Mouse (Mus musculus): ENCODE results near the gene Flvcr2.

Gene Flvcr2

GRCm38 (mm10) chr12:85725306-85725705 is 21.0 kb upstream of the Flvcr2 start:
- TF ChIP-seq GATA4 (IDR thresholded peaks at IDR 0.05; ENCODE audit: insufficient replicate concordance, low read length) = no peak

DNA sequence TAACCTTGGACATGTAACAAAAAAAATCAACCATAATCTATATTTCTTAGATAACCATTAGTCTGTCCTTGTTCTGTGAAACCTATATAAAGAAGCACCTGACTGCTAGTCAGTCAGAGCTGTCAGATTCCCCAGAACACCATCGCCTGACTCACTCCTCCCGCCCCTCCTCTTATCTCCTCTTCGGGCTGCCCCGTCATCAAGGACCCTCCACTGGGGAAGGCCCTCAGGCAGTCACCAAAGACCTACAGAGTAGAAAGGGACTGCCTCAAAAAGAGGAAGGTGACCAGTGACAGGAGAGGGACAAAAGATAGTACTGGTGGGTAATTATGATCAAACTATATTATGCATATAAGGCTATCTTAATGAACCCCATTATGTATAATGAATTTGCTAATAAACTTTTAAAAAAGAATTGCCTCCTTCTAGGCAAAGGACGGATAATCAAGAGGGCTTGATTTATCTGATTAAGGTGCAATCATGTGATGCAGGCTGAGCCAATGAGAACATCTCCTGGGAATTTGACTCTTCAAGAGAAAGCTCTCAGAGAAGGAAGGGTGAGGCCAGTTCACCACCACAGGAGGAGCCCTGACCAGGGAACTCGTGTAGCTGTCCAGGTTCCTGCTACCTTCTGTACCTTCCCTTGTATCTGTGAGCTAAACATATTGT is 19.5 kb upstream of the Flvcr2 start:
- no peak for TF ChIP-seq GATA4 (IDR thresholded peaks at IDR 0.05; ENCODE audit: insufficient replicate concordance, low read length)

DNA sequence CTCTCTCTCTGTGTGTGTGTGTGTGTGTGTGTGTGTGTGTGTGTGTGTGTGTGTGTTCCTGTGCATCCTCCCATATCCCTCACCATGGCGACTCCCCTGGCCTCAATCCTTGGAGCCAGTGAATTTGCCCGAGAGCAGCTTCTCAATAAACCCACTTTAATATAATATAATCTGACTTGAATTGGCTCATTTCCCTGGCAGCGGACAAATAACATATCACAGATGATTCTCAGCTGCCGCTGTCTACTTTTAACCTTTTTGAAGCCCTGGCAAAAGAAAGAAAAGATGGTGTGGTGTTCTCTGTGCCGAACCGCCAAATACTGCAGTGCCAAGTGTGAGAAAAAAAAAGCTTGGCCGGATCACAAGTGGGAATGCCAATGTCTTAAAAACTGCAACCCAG is 18.2 kb upstream of the Flvcr2 start:
- no peak for TF ChIP-seq GATA4 (IDR thresholded peaks at IDR 0.05; ENCODE audit: insufficient replicate concordance, low read length)

GRCm38 (mm10) chr12:85729022-85729944 is 17.1 kb upstream of the Flvcr2 start:
- TF ChIP-seq GATA4 (IDR thresholded peaks at IDR 0.05; ENCODE audit: insufficient replicate concordance, low read length) = no peak

- TF ChIP-seq GATA4 (IDR thresholded peaks at IDR 0.05; ENCODE audit: insufficient replicate concordance, low read length) = no peak
Observed at GRCm38 (mm10) chr12:85729945-85730290, 16.4 kb upstream of the Flvcr2 start.

DNA sequence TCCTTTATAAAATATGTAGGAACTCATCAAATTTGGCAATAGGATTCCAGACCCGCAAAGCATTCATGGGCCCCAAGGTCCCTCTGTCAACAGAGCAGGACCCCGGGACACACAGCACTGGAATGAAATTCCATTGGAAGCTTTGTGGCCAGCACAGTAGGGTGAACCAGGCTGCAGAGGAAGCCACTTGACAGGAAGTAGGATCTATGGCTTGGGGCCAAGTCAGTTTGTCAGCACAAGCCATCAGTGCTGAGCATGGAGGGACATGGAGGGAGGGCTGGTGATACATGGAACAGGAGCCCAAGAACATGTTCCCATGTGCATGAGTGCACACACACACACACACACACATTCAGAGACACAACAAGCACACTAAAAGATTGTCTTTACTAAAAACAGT is 10.1 kb upstream of the Flvcr2 start:
- no peak for TF ChIP-seq GATA4 (IDR thresholded peaks at IDR 0.05; ENCODE audit: insufficient replicate concordance, low read length)

GRCm38 (mm10) chr12:85736960-85737359 is 9.4 kb upstream of the Flvcr2 start:
- TF ChIP-seq GATA4 (IDR thresholded peaks at IDR 0.05; ENCODE audit: insufficient replicate concordance, low read length) = no peak

DNA sequence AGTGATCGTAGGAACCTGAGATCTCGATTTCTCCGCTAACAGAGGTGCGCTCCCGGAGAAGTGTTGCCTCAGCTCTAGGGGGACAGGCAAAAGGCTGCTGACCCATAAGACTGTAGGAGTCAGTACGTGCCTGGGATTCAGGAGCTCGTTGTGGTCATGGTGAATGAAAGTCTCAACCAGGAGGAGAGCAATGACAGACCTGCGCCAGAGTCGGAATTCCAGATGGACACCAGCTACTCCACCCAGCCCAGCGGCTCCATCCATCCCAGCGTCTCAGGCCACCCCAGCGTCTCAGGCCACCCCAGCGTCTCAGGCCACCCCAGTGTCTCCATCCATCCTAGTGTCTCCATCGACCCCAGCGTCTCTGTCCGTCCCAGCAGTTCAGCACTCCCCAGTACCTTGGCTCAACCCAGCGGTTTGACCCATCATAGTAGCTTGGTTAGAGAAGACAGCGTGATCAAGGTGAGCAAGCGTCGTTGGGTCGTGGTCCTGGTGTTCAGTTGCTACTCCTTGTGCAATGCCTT is 419 bp downstream of the Flvcr2 start:
- no peak for TF ChIP-seq GATA4 (IDR thresholded peaks at IDR 0.05; ENCODE audit: insufficient replicate concordance, low read length)

- TF ChIP-seq GATA4 (IDR thresholded peaks at IDR 0.05; ENCODE audit: insufficient replicate concordance, low read length) = no peak
Observed at GRCm38 (mm10) chr12:85747343-85747742, 1.0 kb downstream of the Flvcr2 start.

DNA sequence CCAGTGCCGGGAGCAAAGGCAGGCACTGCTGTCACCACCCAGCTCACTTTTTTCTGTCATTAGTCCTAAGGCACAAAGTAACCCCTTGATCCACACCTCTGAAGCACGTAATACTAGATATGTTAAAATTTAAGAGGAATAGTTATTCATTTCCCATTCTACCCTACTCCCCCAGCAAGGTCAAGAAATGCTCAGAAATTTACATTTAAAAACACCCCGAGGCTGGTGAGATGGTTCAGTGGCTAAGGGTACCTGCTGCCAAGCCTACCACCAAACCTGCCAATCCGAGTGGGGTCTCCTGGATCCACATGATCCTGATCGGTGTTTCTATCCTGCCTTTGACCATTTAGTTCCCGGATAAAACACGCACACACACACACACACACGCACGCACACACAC is 3.5 kb downstream of the Flvcr2 start:
- no peak for TF ChIP-seq GATA4 (IDR thresholded peaks at IDR 0.05; ENCODE audit: insufficient replicate concordance, low read length)

- TF ChIP-seq GATA4 (IDR thresholded peaks at IDR 0.05; ENCODE audit: insufficient replicate concordance, low read length) = no peak
Observed at GRCm38 (mm10) chr12:85752116-85752515, 5.8 kb downstream of the Flvcr2 start.

DNA sequence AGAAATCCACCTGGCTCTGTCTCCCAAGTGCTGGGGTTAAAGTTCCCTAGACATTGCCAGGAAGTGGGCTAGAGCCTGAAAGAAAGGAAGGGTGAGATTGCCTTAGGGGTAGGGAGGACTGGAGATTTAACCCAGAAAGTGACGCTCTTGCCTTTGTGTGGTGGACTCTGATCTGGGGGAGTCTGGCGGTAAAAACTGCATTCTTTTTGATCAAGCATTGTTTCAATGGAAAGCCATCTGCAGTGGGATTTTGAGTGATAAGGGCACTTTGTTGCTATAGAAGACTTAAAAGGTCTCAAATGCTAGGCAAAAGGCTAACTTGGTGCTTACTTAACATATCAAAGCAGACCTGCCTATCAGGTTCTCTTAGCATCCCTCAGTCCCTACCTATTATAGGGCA is 6.9 kb downstream of the Flvcr2 start:
- no peak for TF ChIP-seq GATA4 (IDR thresholded peaks at IDR 0.05; ENCODE audit: insufficient replicate concordance, low read length)

GRCm38 (mm10) chr12:85754611-85755265 is 8.4 kb downstream of the Flvcr2 start:
- TF ChIP-seq GATA4 (IDR thresholded peaks at IDR 0.05; ENCODE audit: insufficient replicate concordance, low read length) = no peak

- no peak for TF ChIP-seq GATA4 (IDR thresholded peaks at IDR 0.05; ENCODE audit: insufficient replicate concordance, low read length)
Observed at GRCm38 (mm10) chr12:85756455-85756854, 10.1 kb downstream of the Flvcr2 start.

DNA sequence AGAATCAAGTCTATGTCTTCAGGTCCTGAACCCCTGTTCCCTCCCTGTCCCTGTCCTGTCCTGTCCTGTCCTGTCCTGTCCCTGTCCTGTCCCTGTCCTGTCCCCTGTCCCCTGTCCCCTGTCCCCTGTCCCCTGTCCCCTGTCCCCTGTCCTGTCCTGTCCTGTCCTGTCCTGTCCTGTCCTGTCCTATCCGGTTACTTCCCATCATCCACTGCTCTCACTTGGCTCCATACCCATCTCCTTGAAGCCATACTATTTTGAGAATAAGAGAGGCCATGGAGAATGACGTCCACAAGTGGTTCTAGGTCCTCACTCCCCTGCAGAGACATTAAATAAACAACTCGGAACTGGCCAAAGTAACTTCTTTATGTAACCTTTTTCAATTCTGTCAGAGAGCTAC is 10.7 kb downstream of the Flvcr2 start:
- no peak for TF ChIP-seq GATA4 (IDR thresholded peaks at IDR 0.05; ENCODE audit: insufficient replicate concordance, low read length)

DNA sequence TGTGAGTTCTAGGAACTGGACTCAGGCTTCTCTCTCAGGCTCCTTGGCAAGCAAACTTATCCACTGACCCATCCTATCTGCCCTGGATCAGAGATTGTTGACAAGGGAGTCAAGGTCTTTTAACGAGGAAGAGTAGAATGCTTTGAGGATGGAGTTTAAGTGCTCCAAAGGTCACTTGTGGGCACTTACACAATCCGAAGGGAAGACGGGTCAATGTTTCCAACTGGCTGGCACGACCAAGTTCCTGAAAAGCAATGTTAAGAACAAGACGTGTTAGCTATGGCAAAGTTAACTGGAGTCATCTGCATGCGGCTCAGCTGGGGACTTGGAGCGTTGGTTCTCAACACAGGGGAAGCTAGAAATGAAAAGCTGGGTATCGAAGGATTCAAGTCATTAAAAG is 12.4 kb downstream of the Flvcr2 start:
- no peak for TF ChIP-seq GATA4 (IDR thresholded peaks at IDR 0.05; ENCODE audit: insufficient replicate concordance, low read length)
